Mouse (Mus musculus) right cerebral cortex, adult 18-20 months (tissue): ENCODE measurements around the gene 4930426L09Rik.

Source experiments
- DNase-seq: peaks from one replicate; pipeline ENCODE4 v3.0.0; 2022; ENCODE audit warnings: mixed read lengths

The 4930426L09Rik gene

GRCm38 (mm10) chr2:19018034-19018433 is 19.9 kb downstream of the 4930426L09Rik start:
- no peak for DNase-seq

GRCm38 (mm10) chr2:19024807-19025206 is 26.7 kb downstream of the 4930426L09Rik start:
- DNase-seq = no peak

GRCm38 (mm10) chr2:19037430-19037829 is 39.3 kb downstream of the 4930426L09Rik start:
- no peak for DNase-seq

- DNase-seq = no peak
Measured at GRCm38 (mm10) chr2:19037907-19038570, 39.9 kb downstream of the 4930426L09Rik start.

GRCm38 (mm10) chr2:19048225-19048624 is 50.1 kb downstream of the 4930426L09Rik start:
- no peak for DNase-seq

GRCm38 (mm10) chr2:19049341-19049740 is 51.2 kb downstream of the 4930426L09Rik start:
- no peak for DNase-seq
